Mouse (Mus musculus) cerebellum, adult 2 months (tissue): ENCODE data around the gene Slc24a3.

Experiments
- CTCF ChIP-seq: fragments of 200-500 bp; IDR thresholded peaks from 2 replicates; pipeline ENCODE4 v1.5.1; 2011; ENCODE audit warnings: low read depth, mild to moderate bottlenecking, control low read depth, low read length, moderate library complexity, borderline replicate concordance; ENCODE audit not compliant: insufficient read depth
- POLR2A ChIP-seq: fragments of 200-500 bp; IDR thresholded peaks from 2 replicates; pipeline ENCODE4 v1.6.1; 2011; ENCODE audit warnings: low read length, control low read depth, borderline replicate concordance; ENCODE audit not compliant: insufficient read depth

- no peak for TF ChIP-seq CTCF
- no peak for TF ChIP-seq POLR2A
Measured at GRCm38 (mm10) chr2:145368701-145369100, 201.1 kb downstream of the Slc24a3 start.
